Mouse (Mus musculus) gastrocnemius, adult 2 months (tissue): ENCODE measurements around the gene Mrpl51. TPM values are rescaled to one million over a fixed set of nuclear protein-coding genes. Genes with fewer than 3 reads are reported as not detected.
A peak's percentile ranks its signal among the peaks of the same experiment; 100 is the strongest.

Experiments
- DNase-seq: peaks from one replicate; pipeline ENCODE4 v3.0.0; 2022
- H3K27ac ChIP-seq: fragments of 200-600 bp; 2 replicates; pipeline ENCODE4 v1.8.1; 2022; ENCODE audit warnings: mild to moderate bottlenecking
- H3K4me3 ChIP-seq: fragments of 200-600 bp; 2 replicates; pipeline ENCODE4 v1.8.1; 2022; ENCODE audit warnings: mild to moderate bottlenecking, moderate library complexity
- CTCF ChIP-seq: fragments of 200-600 bp; IDR thresholded peaks from 2 replicates; pipeline ENCODE4 v1.8.1; 2022; ENCODE audit warnings: antibody characterized with exemption, mild to moderate bottlenecking, moderate library complexity
- intact Hi-C: fragments of 180-260 bp; cut with DNase I; formaldehyde crosslinking; loops from one replicate; pipeline ENCODE4 v1.15.1; 2025
- total RNA-seq, 2 experiments: library from RNA; stranded (reverse); gene quantifications; 2 replicates each; pipeline ENCODE4 v1.2.3; 2021

The Mrpl51 gene
- total RNA-seq, 2 experiments from 2014 or later, result 214 to 262 TPM

DNA sequence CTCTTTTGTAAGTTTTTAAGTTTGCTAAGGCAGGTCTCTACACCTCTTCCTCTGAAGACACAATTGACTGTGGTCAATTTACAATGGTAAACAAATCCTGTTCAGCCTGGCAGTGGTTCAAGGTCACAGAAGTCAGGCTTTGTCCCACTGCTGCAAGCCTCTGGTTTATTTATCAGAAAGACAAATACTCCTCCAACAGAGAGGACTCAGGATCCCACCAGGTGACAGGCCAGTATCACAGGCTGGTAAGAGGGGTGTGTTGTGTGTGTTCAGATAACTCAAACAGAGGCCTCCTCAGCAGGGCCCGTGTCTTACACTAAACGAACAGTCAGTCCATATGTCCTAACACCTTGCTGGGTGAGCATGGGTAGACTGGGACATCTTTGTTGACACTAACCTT lies 19.1 kb upstream of the Mrpl51 start:
- H3K4me3 ChIP-seq, result no peak overlapping the region
- H3K27ac ChIP-seq, result no peak overlapping the region
- intact Hi-C loops, result loop anchor here (2.0 kb wide), 1 partner anchor 16 kb away; no protein-coding TSS in a partner anchor
- TF ChIP-seq CTCF, result no peak
- DNase-seq, result no peak

DNA sequence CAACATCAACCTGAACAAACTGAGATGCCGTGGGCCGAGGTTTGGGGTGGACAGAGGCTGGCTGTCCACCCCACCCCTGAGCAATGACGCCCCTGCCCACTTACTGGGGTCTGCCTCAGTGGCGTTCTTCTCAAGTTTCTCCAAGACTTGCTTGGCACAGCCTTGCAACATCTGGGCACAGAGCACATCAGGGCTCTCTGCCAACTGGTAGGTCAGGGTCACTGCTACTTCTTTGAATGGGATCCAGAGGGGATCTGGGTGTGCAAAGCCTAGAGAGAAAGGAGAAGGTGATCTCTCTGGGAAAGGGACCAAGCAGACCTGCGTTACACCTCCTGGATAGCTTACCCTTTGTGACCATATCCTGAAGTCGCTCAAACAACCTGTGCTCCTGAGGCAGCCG lies 18.3 kb upstream of the Mrpl51 start:
- Histone ChIP-seq H3K4me3 (no peak overlapping the region), H3K27ac (no peak overlapping the region)
- no peak for DNase-seq
- TF ChIP-seq CTCF, result no peak
- intact Hi-C loops, result loop anchor here (2.0 kb wide), 1 partner anchor 16 kb away; no protein-coding TSS in a partner anchor

DNA sequence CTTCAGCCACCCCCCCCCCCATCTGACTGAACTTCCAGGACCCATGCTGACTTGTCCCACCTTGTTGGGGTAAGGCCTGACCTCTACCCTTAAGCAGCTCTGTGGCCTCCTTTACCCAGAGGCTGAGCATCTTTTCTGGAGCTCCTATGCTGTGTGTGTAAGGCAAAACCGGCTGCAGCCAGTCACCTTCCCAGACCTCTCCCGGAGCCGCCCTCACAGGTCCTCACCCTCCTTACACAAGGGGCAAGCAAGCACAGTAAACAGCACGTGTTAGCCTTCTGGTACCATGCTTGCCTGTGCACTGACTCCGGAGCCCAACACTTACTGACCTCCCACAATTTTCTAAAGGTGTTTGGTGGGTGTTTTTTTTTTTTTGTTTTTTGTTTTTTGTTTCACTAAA lies 16.1 kb upstream of the Mrpl51 start:
- intact Hi-C loops, result loop anchor here (5.0 kb wide), 1 partner anchor 73 kb away; no protein-coding TSS in a partner anchor
- Histone ChIP-seq H3K4me3 (no peak overlapping the region), H3K27ac (no peak overlapping the region)
- no peak for TF ChIP-seq CTCF
- DNase-seq, result no peak

GRCm38 (mm10) chr6:125179601-125180000 lies 12.0 kb upstream of the Mrpl51 start:
- H3K4me3 ChIP-seq, result no peak overlapping the region
- no peak overlapping the region for H3K27ac ChIP-seq
- DNase-seq, result no peak
- TF ChIP-seq CTCF, result no peak
- intact Hi-C loops, result loop anchor here (5.0 kb wide), 1 partner anchor 77 kb away; no protein-coding TSS in a partner anchor

- no peak for TF ChIP-seq CTCF
- Histone ChIP-seq H3K27ac (no peak overlapping the region; the same call in 1 of the 2 replicates), H3K4me3 (no peak overlapping the region)
- intact Hi-C loops, result no loop called here
- no peak for DNase-seq
These were observed 9.5 kb upstream of the Mrpl51 start for GRCm38 (mm10) chr6:125182133-125182532.

- H3K27ac ChIP-seq, result no peak overlapping the region
- DNase-seq, result no peak
- H3K4me3 ChIP-seq, result no peak overlapping the region
- no peak for TF ChIP-seq CTCF
- intact Hi-C loops, result no loop called here
These were observed 5.4 kb upstream of the Mrpl51 start for GRCm38 (mm10) chr6:125186203-125186602.

- TF ChIP-seq CTCF, result no peak
- intact Hi-C loops, result no loop called here
- H3K27ac ChIP-seq, result peak overlapping the region; percentile 97
- peak overlapping the region; percentile 80 for H3K4me3 ChIP-seq
- DNase-seq, result no peak
These were observed 785 bp upstream of the Mrpl51 start for GRCm38 (mm10) chr6:125190816-125191215.

DNA sequence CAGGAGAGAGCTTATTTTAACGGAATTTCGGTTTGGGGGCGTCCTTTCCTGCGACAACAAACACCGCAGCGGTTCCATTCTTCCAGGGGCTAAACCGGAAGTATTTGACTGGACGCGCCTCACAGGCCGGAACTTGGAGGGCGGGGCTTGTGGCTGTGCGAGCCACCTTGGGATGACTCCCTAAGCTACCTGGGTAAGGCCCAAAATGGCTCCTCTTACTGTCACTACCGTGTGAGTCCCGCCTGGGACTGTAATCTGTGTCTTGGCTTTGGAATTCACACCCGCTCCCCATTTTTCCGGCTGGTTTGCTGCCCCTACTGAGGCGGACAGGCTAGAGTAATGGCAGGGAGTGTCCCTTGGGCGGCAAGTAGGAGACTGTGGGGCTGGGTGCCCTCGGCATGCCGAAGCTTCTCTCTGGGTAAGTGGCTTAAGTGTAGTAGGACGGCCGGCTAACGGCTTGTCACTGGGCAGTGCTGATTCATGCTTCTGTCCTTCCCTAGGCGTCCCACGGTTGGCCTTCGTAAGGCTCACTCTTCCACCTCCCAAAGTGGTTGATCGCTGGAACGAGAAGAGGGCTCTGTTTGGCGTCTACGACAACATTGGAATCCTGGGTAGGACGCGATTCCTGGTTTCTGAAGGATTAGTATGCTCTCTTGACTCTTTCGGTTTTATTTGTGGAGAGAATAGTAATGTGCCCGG lies 564 bp downstream of the Mrpl51 start:
- intact Hi-C loops, result loop anchor here (1.0 kb wide), 1 partner anchor 25 kb away; no protein-coding TSS in a partner anchor
- peak overlapping the region; percentile 80 for H3K4me3 ChIP-seq
- TF ChIP-seq CTCF, result no peak
- H3K27ac ChIP-seq, result peak overlapping the region; percentile 97
- DNase-seq, result peak; percentile 96

DNA sequence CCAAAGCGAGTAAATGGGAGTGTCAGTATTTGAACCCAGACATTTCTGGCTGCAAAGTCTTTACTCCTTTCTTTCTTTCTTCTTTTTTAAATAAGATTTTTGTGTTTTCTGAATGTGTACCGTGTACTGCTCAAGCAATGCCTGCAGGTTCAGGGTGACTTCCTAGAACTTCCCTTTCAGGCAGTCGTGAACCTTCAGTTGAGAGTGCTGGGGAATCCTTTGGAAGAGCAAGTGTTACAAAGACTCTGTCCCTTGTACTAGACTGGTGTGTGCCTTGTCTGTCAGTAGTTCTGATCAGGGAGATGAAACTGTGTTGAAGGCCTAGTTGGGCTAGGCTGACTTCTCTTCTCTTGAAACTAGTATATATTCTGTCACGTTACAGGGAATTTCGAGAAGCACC lies 1.2 kb downstream of the Mrpl51 start:
- no peak for DNase-seq
- no peak for TF ChIP-seq CTCF
- Histone ChIP-seq H3K4me3 (peak overlapping the region; percentile 80), H3K27ac (peak overlapping the region; percentile 97)
- intact Hi-C loops, result loop anchor here (1.0 kb wide), 1 partner anchor 26 kb away; no protein-coding TSS in a partner anchor

DNA sequence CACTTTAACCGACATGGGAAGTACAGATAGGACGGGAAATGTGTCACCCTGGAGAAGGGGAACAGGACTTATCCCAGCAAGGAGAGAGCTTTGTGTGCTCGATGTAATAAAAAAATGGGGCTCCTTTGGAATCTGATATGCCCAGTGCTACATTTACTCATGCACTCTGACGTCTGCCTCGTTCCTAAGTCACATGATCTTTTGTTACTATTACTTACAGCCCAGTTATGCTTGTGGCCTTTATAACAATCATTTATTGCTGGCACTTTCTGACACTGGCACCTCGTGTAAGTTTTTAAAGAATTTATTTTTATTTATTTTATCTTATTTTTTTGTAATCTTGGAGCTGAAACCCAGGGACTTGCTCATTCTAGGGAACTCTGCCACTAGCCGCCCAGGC lies 1.8 kb downstream of the Mrpl51 start:
- intact Hi-C loops, result no loop called here
- TF ChIP-seq CTCF, result no peak
- Histone ChIP-seq H3K27ac (peak overlapping the region; percentile 97), H3K4me3 (peak overlapping the region; percentile 80)
- no peak for DNase-seq

DNA sequence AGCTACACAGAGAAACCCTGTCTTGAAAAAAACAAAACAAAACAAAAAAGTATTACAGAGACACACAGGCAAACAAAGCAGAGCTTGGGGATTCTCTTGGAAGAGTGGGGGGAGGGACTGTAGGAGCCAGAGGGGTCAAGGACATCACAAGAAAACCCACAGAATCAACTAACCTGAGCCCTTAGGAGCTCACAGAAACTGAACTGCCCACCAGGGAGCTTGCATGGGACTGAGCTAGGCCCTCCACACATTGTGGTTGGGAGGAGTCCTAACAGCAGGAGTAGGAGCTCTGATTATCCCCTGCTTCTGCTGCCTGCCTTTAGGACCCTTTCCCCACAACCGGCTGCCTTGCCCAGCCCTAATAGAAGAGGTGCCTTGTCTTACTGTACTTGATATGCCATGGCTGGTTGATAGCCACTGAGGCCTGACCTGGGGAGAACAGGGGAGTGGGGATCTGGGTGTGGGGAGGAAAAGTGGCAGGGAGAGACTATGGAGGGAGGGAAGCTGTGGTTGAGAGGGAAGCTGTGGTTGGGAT lies 4.0 kb downstream of the Mrpl51 start:
- intact Hi-C loops, result no loop called here
- DNase-seq, result no peak
- Histone ChIP-seq H3K4me3 (no peak overlapping the region), H3K27ac (peak overlapping the region; percentile 56; the same call in 1 of the 2 replicates)
- no peak for TF ChIP-seq CTCF

GRCm38 (mm10) chr6:125196301-125196700 lies 4.7 kb downstream of the Mrpl51 start:
- intact Hi-C loops, result no loop called here
- TF ChIP-seq CTCF, result no peak
- Histone ChIP-seq H3K27ac (peak overlapping the region; percentile 56; the same call in 1 of the 2 replicates), H3K4me3 (no peak overlapping the region)
- DNase-seq, result no peak

- Histone ChIP-seq H3K4me3 (no peak overlapping the region), H3K27ac (0 out of 2 replicates have a peak overlapping the region, but pooled peaks have one; percentile 32)
- intact Hi-C loops, result no loop called here
- no peak for TF ChIP-seq CTCF
- no peak for DNase-seq
These were observed 5.6 kb downstream of the Mrpl51 start for GRCm38 (mm10) chr6:125197166-125197565.

GRCm38 (mm10) chr6:125210436-125210835 lies 18.8 kb downstream of the Mrpl51 start:
- TF ChIP-seq CTCF, result 0 out of 2 replicates have a peak, but pooled peaks have one; percentile 5
- Histone ChIP-seq H3K27ac (no peak overlapping the region), H3K4me3 (no peak overlapping the region)
- intact Hi-C loops, result no loop called here
- DNase-seq, result no peak
